Mouse (Mus musculus) midbrain, postnatal 0 days (tissue): ENCODE measurements around the gene Egln2. TPM values are rescaled to one million over a fixed set of nuclear protein-coding genes. Genes with fewer than 3 reads are reported as not detected.

Experiments
- ATAC-seq: fragments of 200-750 bp; cut with Nextera tagmentation; 2 replicates; pipeline ENCODE4 v1.8.0; 2017; ENCODE audit warnings: moderate number of reproducible peaks, mild to moderate bottlenecking, moderate TSS enrichment, moderate library complexity; ENCODE audit not compliant: low FRiP score
- DNase-seq: peaks from one replicate; pipeline ENCODE4 v3.0.0-alpha.2; 2015; ENCODE audit warnings: low spot score
- H3K27ac ChIP-seq: fragments of 300-500 bp; sonication (generic); 2 replicates; pipeline ENCODE4 v1.5.1; 2014; ENCODE audit warnings: low read depth, mild to moderate bottlenecking, low read length, mixed read lengths
- H3K27me3 ChIP-seq: fragments of 300-500 bp; sonication (generic); 2 replicates; pipeline ENCODE4 v1.6.1; 2014; ENCODE audit warnings: low read length, control low read depth, mixed read lengths; ENCODE audit not compliant: insufficient read depth
- H3K36me3 ChIP-seq: fragments of 300-500 bp; sonication (generic); 2 replicates; pipeline ENCODE4 v1.6.1; 2014; ENCODE audit warnings: low read length, control low read depth, mixed read lengths; ENCODE audit not compliant: insufficient read depth
- H3K4me1 ChIP-seq: fragments of 300-500 bp; sonication (generic); 2 replicates; pipeline ENCODE4 v1.6.1; 2014; ENCODE audit warnings: mild to moderate bottlenecking, control low read depth, antibody characterized with exemption, low read length, mixed read lengths; ENCODE audit not compliant: insufficient read depth
- H3K4me2 ChIP-seq: fragments of 300-500 bp; sonication (generic); 2 replicates; pipeline ENCODE4 v1.6.1; 2014; ENCODE audit warnings: low read depth, mild to moderate bottlenecking, low read length, mixed read lengths; ENCODE audit not compliant: poor library complexity, severe bottlenecking
- H3K4me3 ChIP-seq: fragments of 300-500 bp; sonication (generic); 2 replicates; pipeline ENCODE4 v1.5.1; 2014; ENCODE audit warnings: low read depth, mild to moderate bottlenecking, low read length, moderate library complexity
- H3K9ac ChIP-seq: fragments of 300-500 bp; sonication (generic); replicated peaks from 2 replicates; pipeline ENCODE4 v1.6.1; 2014; ENCODE audit warnings: mild to moderate bottlenecking, low read length, moderate library complexity, mixed read lengths; ENCODE audit not compliant: poor library complexity, severe bottlenecking
- H3K9me3 ChIP-seq: fragments of 300-500 bp; sonication (generic); 2 replicates; pipeline ENCODE4 v1.6.1; 2016; ENCODE audit warnings: low read length, control low read depth
- CTCF ChIP-seq: IDR thresholded peaks from 2 replicates; pipeline ENCODE4 v1.5.1; 2016; ENCODE audit warnings: antibody characterized with exemption, mild to moderate bottlenecking
- WGBS: fragments of 180-500 bp; shearing (Covaris S2); extraction: QIAGEN DNeasy Blood & Tissue Kit; methylation state at CpG from one replicate; pipeline ENCODE4 v1.1.7; 2014; 5-methylcytosine and 5-hydroxymethylcytosine counted together
- polyA plus RNA-seq: library from polyadenylated mRNA; unstranded; fragments of >200 nt; fragmentation: Nextera tagmentation; extraction: Ambion mirVana; gene quantifications from 2 replicates; pipeline ENCODE4 v1.2.1, GENCODE M21; 2015
- total RNA-seq: library from RNA; depleted of rRNA; stranded (reverse); fragments of >200 nt; gene quantifications from 2 replicates; pipeline ENCODE4 v1.2.3, GENCODE M21; 2014

Gene Egln2
- total and polyA plus RNA-seq, 2 experiments from 2014 or later = 80.7 to 116 TPM

DNA sequence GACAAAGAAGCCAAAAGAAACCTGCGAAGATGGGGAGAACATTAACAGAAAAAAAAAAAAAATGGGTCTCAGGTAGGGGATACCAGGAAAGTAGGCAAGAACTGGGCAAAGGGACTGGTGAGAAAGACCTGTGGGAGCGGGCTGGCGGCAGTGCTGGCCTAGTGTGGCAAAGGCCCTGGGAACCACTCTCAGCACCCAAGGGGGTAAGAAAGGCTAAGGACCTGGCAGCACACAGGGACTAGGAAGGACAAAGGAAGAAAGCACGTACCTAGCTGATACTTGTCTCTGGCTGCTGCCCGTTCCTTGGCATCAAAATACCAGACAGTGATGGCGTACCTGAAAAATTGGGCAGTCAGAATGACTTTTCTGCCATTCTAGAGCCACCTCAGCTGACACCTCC, 7.3 kb downstream of the Egln2 start:
- Histone ChIP-seq H3K27me3 (no peaks in the 10 kb centered on the region), H3K4me2 (no peak overlapping the region), H3K9me3 (no peaks in the 10 kb centered on the region), H3K4me3 (no peak overlapping the region), H3K9ac (no peak overlapping the region), H3K4me1 (peaks cover 18% of the 10 kb centered on the region), H3K27ac (no peak overlapping the region), H3K36me3 (peaks cover 20% of the 10 kb centered on the region)
- ATAC-seq (no peak), DNase-seq (no peak)
- 96% methylated on average over 6 of the region's 6 CpGs for WGBS
- no peak for TF ChIP-seq CTCF

DNA sequence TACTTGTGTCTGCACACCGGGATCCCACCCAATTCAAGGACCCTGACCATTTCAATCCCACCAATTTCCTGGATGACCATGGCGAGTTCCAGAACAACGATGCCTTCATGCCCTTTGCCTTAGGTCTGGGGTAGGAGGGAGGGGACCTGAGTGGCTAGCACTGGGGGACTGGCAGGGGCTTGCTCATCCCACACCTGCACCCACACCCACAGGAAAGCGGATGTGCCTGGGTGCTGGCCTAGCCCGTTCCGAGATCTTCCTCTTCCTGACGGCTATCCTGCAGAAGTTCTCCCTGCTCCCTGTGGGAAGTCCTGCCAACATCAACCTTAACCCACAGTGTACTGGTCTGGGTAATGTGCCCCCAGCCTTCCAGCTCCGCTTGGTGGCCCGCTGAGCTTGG, 8.4 kb downstream of the Egln2 start:
- H3K4me3 ChIP-seq = no peak overlapping the region
- 96% methylated on average over 9 of the region's 9 CpGs for WGBS
- H3K4me2 ChIP-seq = no peak overlapping the region
- TF ChIP-seq CTCF = no peak
- H3K27me3 ChIP-seq = no peaks in the 10 kb centered on the region
- H3K27ac ChIP-seq = no peak overlapping the region
- peaks cover 8% of the 10 kb centered on the region for H3K4me1 ChIP-seq
- no peak for DNase-seq
- H3K36me3 ChIP-seq = peaks cover 17% of the 10 kb centered on the region
- no peaks in the 10 kb centered on the region for H3K9me3 ChIP-seq
- ATAC-seq = no peak
- H3K9ac ChIP-seq = no peak overlapping the region

DNA sequence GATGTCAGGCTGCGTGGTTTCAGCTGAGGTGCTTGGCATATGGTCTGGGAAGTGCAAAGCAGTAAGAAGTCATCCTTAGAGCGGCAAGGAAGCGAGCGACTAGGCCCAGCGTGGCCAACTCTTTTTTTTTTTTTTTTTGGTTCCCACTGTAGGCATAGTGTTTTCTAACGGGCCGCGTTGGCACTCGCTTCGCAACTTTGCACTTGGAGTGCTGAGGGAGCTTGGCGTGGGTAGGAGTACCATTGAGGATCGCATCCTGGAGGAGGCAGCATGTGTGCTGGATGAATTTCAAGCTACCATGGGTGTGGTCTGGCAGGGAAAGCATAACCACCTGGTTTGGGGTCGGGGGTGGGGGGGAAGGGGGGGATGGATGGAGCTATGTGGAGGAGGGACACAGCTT, 10.6 kb downstream of the Egln2 start:
- 84% methylated on average over 13 of the region's 13 CpGs for WGBS
- H3K36me3 ChIP-seq = peaks cover 17% of the 10 kb centered on the region
- H3K9ac ChIP-seq = no peak overlapping the region
- TF ChIP-seq CTCF = no peak
- H3K27me3 ChIP-seq = no peaks in the 10 kb centered on the region
- H3K9me3 ChIP-seq = no peaks in the 10 kb centered on the region
- DNase-seq (no peak), ATAC-seq (no peak)
- H3K4me3 ChIP-seq = no peak overlapping the region
- H3K4me1 ChIP-seq = peaks cover 4% of the 10 kb centered on the region
- no peak overlapping the region for H3K27ac ChIP-seq
- no peak overlapping the region for H3K4me2 ChIP-seq

DNA sequence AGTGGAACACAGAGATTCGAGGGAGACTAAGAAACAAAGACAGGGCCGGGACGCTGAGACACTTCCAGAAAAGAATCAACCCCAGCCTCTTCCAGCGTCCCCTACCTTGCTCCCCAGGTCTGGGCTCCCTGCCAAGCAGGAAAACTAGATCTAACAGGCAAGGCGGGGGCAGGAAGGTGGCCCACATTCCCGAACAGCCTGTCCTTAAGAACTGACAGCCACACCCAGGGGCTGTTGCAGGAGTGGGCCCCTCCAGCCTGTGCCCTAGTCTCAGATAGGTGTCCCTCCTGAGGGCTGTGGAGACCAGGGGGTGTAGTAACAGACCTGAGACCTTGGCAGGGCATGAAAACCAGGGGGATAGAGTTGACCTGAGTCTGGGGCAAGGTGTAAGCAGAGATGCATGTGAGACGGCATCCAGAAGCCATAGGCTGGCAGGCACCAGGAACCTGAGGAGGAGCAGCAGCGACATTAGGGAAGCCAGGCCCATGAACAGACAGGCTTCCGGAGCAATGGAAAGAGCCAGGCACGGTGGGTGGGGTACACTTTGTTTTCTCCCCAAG, 13.3 kb downstream of the Egln2 start, which contains the start of gene Cyp2t4:
Cyp2t4 (plus strand) TSS at position 510 of the 560 bp plus-strand sequence.
- H3K4me1 ChIP-seq = no peaks in the 10 kb centered on the region
- no peak for ATAC-seq
- 79% methylated on average over 10 of the region's 10 CpGs for WGBS

DNA sequence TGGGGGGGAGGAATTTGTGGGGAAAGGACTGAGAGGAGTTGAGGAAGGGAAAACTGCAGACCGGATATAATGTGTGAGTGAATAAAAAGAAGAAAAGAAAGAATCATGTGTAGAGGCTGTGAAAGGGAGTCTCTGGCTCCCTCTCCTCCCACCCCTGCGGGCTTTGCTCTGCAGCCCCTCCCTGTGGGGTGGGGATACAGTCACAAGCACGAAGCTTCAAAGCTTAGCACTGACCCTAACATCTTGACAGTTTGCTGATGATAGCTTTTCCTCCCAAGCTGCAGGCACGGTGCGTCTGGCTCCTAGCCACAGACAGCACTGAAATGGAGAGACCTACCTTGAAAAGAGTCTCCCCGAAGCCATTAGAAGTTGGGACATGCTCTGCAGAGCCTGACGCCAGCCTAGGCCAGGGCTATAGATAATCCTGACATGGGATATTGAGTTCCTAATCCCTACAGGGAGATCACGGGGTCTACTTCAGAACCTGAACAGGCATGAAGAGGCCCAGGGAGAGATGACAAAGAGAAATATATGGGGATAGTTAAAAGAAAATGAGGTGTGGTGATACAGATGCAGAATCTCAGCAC, 30.1 kb downstream of the Egln2 start:
- Histone ChIP-seq H3K4me1 (no peaks in the 10 kb centered on the region), H3K4me3 (no peak overlapping the region), H3K27ac (no peak overlapping the region), H3K36me3 (no peaks in the 10 kb centered on the region), H3K27me3 (no peaks in the 10 kb centered on the region), H3K9ac (no peak overlapping the region), H3K9me3 (0 out of 2 replicates have a peak, but pooled peaks cover 4% of the 10 kb centered on the region), H3K4me2 (no peak overlapping the region)
- WGBS = 38% methylated on average over 8 of the region's 8 CpGs
- DNase-seq (no peak), ATAC-seq (no peak)
- no peak for TF ChIP-seq CTCF

More for the DNA sequence above, 13.3 kb downstream of the Egln2 start, which contains the start of gene Cyp2t4:
- H3K4me2 ChIP-seq = no peak within 1 kb of the TSS
- no peak for DNase-seq
- no peaks in the 10 kb centered on the region for H3K9me3 ChIP-seq
- H3K9ac ChIP-seq = no peak within 1 kb of the TSS
- TF ChIP-seq CTCF = no peak
- H3K4me3 ChIP-seq = no peak within 1 kb of the TSS
- H3K27me3 ChIP-seq = no peaks in the 10 kb centered on the region
- H3K27ac ChIP-seq = no peak within 1 kb of the TSS
- peaks cover 9% of the 10 kb centered on the region for H3K36me3 ChIP-seq

DNA sequence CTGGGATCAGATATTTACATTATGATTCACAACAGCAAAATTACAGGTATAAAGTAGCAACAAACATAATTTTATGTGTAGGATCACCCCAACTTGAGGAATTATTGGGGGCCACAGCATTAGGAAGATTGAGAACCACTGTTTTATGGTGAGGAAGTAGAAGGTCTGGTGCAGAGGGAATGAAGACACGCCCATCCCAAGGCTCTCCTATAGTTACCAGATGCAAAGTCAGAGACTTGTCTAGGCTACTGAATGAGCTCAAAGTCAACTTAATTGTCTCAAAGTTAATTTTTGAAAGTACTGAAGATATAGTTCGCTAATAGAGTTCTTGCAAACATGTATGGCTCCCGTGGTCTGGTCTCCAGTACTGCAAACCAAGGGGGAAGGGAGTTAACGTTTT, 32.8 kb downstream of the Egln2 start:
- Histone ChIP-seq H3K4me3 (no peak overlapping the region), H3K27me3 (no peaks in the 10 kb centered on the region), H3K4me1 (no peaks in the 10 kb centered on the region), H3K36me3 (no peaks in the 10 kb centered on the region), H3K4me2 (no peak overlapping the region), H3K27ac (no peak overlapping the region), H3K9me3 (no peaks in the 10 kb centered on the region), H3K9ac (no peak overlapping the region)
- TF ChIP-seq CTCF = no peak
- 86% methylated on average over 4 of the region's 4 CpGs for WGBS
- no peak for DNase-seq
- ATAC-seq = no peak
